Mouse (Mus musculus): Measurements from ENCODE around the gene Il10rb.

Il10rb gene

DNA sequence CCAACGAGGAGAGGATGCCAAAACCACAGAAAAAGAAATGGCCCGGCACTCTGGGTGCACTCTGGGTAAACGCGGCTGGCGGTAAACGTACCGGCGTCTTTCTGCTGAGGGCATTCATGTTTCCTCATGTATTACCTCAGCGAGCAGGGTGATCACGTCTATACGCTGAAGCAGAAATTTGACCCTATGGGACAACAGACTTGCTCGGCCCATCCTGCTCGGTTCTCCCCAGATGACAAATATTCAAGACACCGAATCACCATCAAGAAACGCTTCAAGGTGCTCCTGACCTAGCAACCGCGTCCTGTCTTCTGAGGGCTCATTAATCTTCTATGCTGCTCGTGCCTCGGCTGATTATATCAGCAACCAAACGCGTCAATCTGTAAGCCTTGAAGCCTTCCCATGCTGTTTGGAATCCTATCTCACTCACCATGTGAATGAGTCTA, 52.4 kb downstream of the Il10rb start:
- no peaks in the 10 kb centered on the region for H3K4me1 ChIP-seq (replicated peaks; ENCODE audit: low read depth, low read length)
- H3K4me3 ChIP-seq (replicated peaks; ENCODE audit: low read length), result no peak overlapping the region
- H3K9me3 ChIP-seq (ENCODE audit: low read length), result peaks cover 15% of the 10 kb centered on the region
- TF ChIP-seq NANOG (IDR thresholded peaks at IDR 0.05; ENCODE audit: borderline replicate concordance, low read length) (no peak), CTCF (conservative IDR thresholded peaks at IDR 0.05; ENCODE audit: low read length) (no peak), POU5F1 (IDR thresholded peaks at IDR 0.05; ENCODE audit: borderline replicate concordance, low read length) (no peak)
- H3K36me3 ChIP-seq (ENCODE audit: insufficient read depth, low read length), result no peaks in the 10 kb centered on the region
- H3K27me3 ChIP-seq (ENCODE audit: insufficient read depth, low read length), result no peaks in the 10 kb centered on the region

DNA sequence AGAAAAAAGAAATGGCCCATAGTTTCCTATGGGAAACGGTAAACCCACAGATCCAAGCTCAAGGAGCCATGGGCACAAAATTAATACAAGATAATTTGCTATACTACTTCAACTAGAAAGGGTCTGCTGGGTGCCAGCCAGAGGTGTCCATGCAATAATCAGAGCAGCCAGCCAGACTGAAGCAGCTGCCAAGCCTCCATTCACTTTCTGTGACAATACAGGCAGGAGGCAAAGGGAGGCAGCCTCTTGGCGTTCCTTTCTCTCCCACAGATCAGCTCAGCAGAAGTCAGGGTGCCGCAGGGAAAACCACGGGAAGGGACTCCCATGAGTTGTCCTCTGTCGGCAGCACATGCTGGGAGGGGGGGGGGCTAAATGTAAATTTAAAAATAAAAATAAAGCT, 53.0 kb downstream of the Il10rb start:
- peaks cover 3% of the 10 kb centered on the region; the same call in 1 of the 2 replicates for H3K4me1 ChIP-seq (replicated peaks; ENCODE audit: low read depth, low read length)
- H3K9me3 ChIP-seq (ENCODE audit: low read length), result peaks cover 15% of the 10 kb centered on the region
- TF ChIP-seq CTCF (conservative IDR thresholded peaks at IDR 0.05; ENCODE audit: low read length), result no peak
- no peak for TF ChIP-seq NANOG (IDR thresholded peaks at IDR 0.05; ENCODE audit: borderline replicate concordance, low read length)
- TF ChIP-seq POU5F1 (IDR thresholded peaks at IDR 0.05; ENCODE audit: borderline replicate concordance, low read length), result no peak
- H3K36me3 ChIP-seq (ENCODE audit: insufficient read depth, low read length), result no peaks in the 10 kb centered on the region
- H3K4me3 ChIP-seq (replicated peaks; ENCODE audit: low read length), result no peak overlapping the region
- no peaks in the 10 kb centered on the region for H3K27me3 ChIP-seq (ENCODE audit: insufficient read depth, low read length)

DNA sequence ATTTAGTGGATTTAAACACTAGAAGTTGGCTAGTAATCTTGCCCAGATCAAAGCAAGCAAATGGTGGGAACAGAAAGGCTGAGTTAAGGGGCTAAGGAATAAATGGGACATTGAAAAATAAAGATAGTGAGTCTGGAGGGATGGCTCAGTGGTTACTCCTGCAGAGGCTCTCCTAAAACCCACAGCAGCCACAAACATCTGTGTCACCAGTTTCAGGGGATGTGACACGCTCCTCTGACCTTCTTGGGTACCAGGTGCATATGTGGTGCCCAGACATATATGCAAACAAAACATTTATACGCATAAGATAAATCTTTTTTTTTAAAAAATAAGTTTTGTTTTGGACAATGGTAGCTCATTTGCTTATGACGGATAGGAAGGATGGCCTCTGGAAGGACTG, 53.4 kb downstream of the Il10rb start:
- Histone ChIP-seq H3K27me3 (ENCODE audit: insufficient read depth, low read length) (no peaks in the 10 kb centered on the region), H3K4me1 (replicated peaks; ENCODE audit: low read depth, low read length) (peaks cover 6% of the 10 kb centered on the region; the same call in 1 of the 2 replicates), H3K36me3 (ENCODE audit: insufficient read depth, low read length) (no peaks in the 10 kb centered on the region), H3K9me3 (ENCODE audit: low read length) (peaks cover 15% of the 10 kb centered on the region), H3K4me3 (replicated peaks; ENCODE audit: low read length) (no peak overlapping the region)
- TF ChIP-seq POU5F1 (IDR thresholded peaks at IDR 0.05; ENCODE audit: borderline replicate concordance, low read length) (no peak), CTCF (conservative IDR thresholded peaks at IDR 0.05; ENCODE audit: low read length) (no peak), NANOG (IDR thresholded peaks at IDR 0.05; ENCODE audit: borderline replicate concordance, low read length) (no peak)

DNA sequence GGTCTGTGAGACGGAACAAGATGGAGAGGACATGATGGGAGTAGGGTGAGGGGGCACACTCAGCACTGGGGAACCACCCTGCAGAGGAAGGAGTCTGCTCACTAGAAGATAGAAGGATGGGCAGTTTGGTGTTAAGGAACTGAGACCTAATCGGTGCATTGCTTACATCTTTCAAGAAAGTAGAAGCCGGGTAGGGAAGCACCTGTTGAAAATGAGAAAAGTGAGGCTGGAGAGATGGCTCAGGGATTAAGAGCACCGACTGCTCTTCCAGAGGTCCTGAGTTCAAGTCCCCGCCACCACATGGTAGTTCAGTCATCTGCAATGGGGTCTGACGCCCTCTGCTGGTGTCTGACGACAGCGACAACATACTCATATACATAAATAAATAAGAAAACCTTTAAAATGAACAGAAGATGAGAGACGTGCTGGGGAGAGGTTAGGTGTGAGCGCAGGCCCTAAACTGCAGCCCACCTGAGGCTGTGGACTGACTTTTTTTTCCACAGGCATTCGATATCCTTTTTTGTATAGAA, 53.9 kb downstream of the Il10rb start:
- Histone ChIP-seq H3K4me1 (replicated peaks; ENCODE audit: low read depth, low read length) (peaks cover 6% of the 10 kb centered on the region; the same call in 1 of the 2 replicates), H3K27me3 (ENCODE audit: insufficient read depth, low read length) (no peaks in the 10 kb centered on the region), H3K4me3 (replicated peaks; ENCODE audit: low read length) (no peak overlapping the region), H3K9me3 (ENCODE audit: low read length) (peaks cover 15% of the 10 kb centered on the region), H3K36me3 (ENCODE audit: insufficient read depth, low read length) (no peaks in the 10 kb centered on the region)
- TF ChIP-seq CTCF (conservative IDR thresholded peaks at IDR 0.05; ENCODE audit: low read length) (peak; percentile 18; the same call in 1 of the 2 replicates), NANOG (IDR thresholded peaks at IDR 0.05; ENCODE audit: borderline replicate concordance, low read length) (no peak)

DNA sequence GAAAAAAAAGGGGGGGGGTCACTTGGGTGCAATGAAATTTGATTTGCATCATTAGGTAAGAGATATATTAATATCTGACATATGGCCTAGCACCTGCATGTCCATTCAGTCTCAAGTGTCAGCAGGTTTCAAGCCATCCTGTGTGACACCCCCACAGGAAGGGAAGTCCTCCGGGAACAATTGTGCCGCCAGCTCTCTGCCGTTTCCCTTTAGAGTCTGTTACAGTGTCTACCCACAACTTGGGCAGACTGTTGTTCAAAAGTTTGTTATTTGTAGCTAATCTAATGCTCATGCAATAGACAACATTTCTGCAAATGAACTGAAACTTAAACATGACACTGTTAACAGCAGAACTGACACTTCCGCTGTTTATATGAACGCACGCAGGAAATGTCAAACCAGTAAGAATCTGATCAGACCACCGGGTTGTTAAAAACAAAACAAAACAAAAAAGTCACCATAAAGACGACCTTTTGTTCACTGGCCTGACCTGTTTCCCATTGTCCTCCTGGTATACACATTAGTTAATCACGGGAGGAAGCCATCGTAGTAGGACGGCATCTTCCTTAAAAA, 55.2 kb downstream of the Il10rb start:
- Histone ChIP-seq H3K4me3 (replicated peaks; ENCODE audit: low read length) (no peak overlapping the region), H3K36me3 (ENCODE audit: insufficient read depth, low read length) (no peaks in the 10 kb centered on the region), H3K9me3 (ENCODE audit: low read length) (peaks cover 15% of the 10 kb centered on the region), H3K4me1 (replicated peaks; ENCODE audit: low read depth, low read length) (peaks cover 18% of the 10 kb centered on the region), H3K27me3 (ENCODE audit: insufficient read depth, low read length) (no peaks in the 10 kb centered on the region)
- TF ChIP-seq CTCF (conservative IDR thresholded peaks at IDR 0.05; ENCODE audit: low read length), result no peak
- no peak for TF ChIP-seq POU5F1 (IDR thresholded peaks at IDR 0.05; ENCODE audit: borderline replicate concordance, low read length)
- TF ChIP-seq NANOG (IDR thresholded peaks at IDR 0.05; ENCODE audit: borderline replicate concordance, low read length), result no peak

DNA sequence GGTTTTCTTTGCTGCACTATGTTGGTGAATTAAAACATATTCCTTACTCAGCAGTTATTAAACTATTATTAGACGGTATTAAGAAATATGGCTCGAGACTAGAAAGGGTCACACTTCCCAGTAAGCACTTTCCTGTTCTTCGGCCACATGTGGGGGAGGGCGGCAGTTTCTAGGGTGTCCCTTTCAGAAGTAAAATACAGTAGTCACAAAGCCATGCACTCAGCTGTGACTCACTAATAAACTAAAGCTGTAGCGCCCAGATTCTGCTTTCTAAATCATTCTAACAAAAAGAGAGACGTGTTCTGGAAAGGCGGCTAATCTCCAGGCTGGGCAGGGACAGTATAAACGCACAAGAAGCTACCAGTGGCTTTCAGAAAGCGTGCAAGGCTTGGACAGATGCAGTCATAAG, 55.8 kb downstream of the Il10rb start:
- Histone ChIP-seq H3K27me3 (ENCODE audit: insufficient read depth, low read length) (no peaks in the 10 kb centered on the region), H3K4me3 (replicated peaks; ENCODE audit: low read length) (no peak overlapping the region), H3K9me3 (ENCODE audit: low read length) (peaks cover 9% of the 10 kb centered on the region), H3K4me1 (replicated peaks; ENCODE audit: low read depth, low read length) (peaks cover 18% of the 10 kb centered on the region), H3K36me3 (ENCODE audit: insufficient read depth, low read length) (no peaks in the 10 kb centered on the region)
- TF ChIP-seq NANOG (IDR thresholded peaks at IDR 0.05; ENCODE audit: borderline replicate concordance, low read length) (no peak), CTCF (conservative IDR thresholded peaks at IDR 0.05; ENCODE audit: low read length) (no peak), POU5F1 (IDR thresholded peaks at IDR 0.05; ENCODE audit: borderline replicate concordance, low read length) (no peak)

DNA sequence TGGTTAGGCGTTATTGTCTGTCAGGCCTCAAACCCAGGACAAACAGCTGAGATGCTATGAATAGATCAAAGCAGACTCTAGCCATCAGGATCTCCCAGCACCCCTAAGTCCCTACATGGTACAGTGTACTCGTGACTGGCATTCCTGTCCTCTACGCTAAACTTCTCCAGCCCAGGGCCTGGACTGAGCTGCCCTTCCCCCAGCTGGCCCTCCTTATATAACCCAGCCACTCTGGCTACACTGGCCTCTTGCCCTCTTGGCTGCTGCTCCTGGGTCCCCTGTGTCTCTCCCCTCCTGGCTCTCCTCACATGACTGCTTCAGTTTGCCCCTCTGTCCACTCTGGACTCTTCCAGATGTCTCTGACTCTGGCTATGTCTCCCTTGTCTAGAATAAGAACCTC, 56.7 kb downstream of the Il10rb start:
- H3K4me1 ChIP-seq (replicated peaks; ENCODE audit: low read depth, low read length), result peaks cover 18% of the 10 kb centered on the region
- TF ChIP-seq CTCF (conservative IDR thresholded peaks at IDR 0.05; ENCODE audit: low read length), result no peak
- TF ChIP-seq POU5F1 (IDR thresholded peaks at IDR 0.05; ENCODE audit: borderline replicate concordance, low read length), result no peak
- no peak for TF ChIP-seq NANOG (IDR thresholded peaks at IDR 0.05; ENCODE audit: borderline replicate concordance, low read length)
- H3K36me3 ChIP-seq (ENCODE audit: insufficient read depth, low read length), result no peaks in the 10 kb centered on the region
- no peak overlapping the region for H3K4me3 ChIP-seq (replicated peaks; ENCODE audit: low read length)
- H3K27me3 ChIP-seq (ENCODE audit: insufficient read depth, low read length), result no peaks in the 10 kb centered on the region
- H3K9me3 ChIP-seq (ENCODE audit: low read length), result peaks cover 2% of the 10 kb centered on the region

DNA sequence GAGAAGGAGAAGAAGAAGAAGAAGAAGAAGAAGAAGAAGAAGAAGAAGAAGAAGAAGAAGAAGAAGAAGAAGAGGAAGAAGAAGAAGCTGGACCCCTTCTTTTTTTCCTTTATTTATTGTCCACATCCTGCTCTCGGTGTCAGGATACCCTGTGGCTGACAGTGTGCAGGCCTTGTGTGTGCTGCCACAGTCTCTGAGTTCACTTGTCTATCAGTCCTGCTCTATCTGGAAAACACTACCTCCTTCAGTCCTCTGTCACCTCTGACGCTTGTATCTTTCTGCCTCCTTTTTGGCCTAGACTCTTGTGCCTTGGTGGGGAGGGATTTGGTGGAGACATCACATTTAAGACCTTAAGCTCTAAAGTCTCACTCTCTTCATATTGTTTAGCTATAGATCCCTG, 57.4 kb downstream of the Il10rb start:
- Histone ChIP-seq H3K36me3 (ENCODE audit: insufficient read depth, low read length) (no peaks in the 10 kb centered on the region), H3K4me1 (replicated peaks; ENCODE audit: low read depth, low read length) (peaks cover 18% of the 10 kb centered on the region), H3K9me3 (ENCODE audit: low read length) (peaks cover 9% of the 10 kb centered on the region), H3K4me3 (replicated peaks; ENCODE audit: low read length) (no peak overlapping the region), H3K27me3 (ENCODE audit: insufficient read depth, low read length) (no peaks in the 10 kb centered on the region)
- no peak for TF ChIP-seq NANOG (IDR thresholded peaks at IDR 0.05; ENCODE audit: borderline replicate concordance, low read length)
- no peak for TF ChIP-seq POU5F1 (IDR thresholded peaks at IDR 0.05; ENCODE audit: borderline replicate concordance, low read length)
- TF ChIP-seq CTCF (conservative IDR thresholded peaks at IDR 0.05; ENCODE audit: low read length), result no peak

Measured in E14TG2a.4 (cell line).